Comparison of ENCODE assay signal across 19 mouse cellular contexts in the genomic region with DNA sequence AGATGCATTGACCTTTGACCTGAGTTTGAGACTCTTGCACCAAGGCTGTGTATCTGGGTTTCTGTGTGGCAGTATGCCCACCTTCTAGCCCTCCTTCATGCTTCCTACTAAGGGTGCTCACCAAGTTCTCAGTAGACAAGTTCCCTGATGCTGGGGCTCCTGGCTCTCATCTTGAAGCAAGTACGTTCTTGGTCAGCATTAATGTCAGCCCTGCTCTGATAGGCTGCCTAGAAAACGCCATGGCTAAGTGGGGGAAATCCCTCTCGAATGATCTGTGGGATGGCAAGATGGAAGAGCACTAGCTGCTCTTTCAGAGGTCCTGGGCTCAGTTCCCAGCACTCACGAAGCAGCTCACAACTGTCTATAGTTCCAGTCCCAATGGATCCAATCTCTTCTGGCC.
"Had no signal": no experiment of that assay in that cellular context is flagged by ENCODE, and none has a peak within 500 bp of the region (broad histone marks: within the 10 kb centered on the region; RNA-seq: fewer than 3 reads in every experiment).

No protein-coding gene starts in this region.

- H3K36me3 ChIP-seq: heart, embryonic 10.5 days; heart, embryonic 13.5 days; heart, embryonic 15.5 days; hindbrain, embryonic 13.5 days; hindbrain, embryonic 15.5 days; kidney, embryonic 15.5 days; limb, embryonic 13.5 days; limb, embryonic 15.5 days had no signal

- DNase-seq: gastrocnemius, postnatal 14 days; gastrocnemius, postnatal 36 days; heart, adult 18-20 months; heart, postnatal 36 days; kidney, adult 11 months; kidney, adult 9 months; layer of hippocampus, adult 9-11 months; layer of hippocampus, postnatal 36 days had no signal

- H3K4me2 ChIP-seq: heart, embryonic 13.5 days; heart, embryonic 15.5 days; hindbrain, embryonic 13.5 days; hindbrain, embryonic 15.5 days; kidney, embryonic 15.5 days; limb, embryonic 13.5 days; limb, embryonic 15.5 days had no signal

- H3K9ac ChIP-seq: heart, embryonic 13.5 days; heart, embryonic 15.5 days; hindbrain, embryonic 13.5 days; hindbrain, embryonic 15.5 days; kidney, embryonic 15.5 days; limb, embryonic 13.5 days; limb, embryonic 15.5 days had no signal

- H3K9me3 ChIP-seq: heart, embryonic 10.5 days; heart, embryonic 13.5 days; heart, embryonic 15.5 days; hindbrain, embryonic 13.5 days; hindbrain, embryonic 15.5 days; kidney, embryonic 15.5 days; limb, embryonic 13.5 days; limb, embryonic 15.5 days had no signal

- H3K27ac ChIP-seq: heart, embryonic 10.5 days; hindbrain, embryonic 13.5 days; hindbrain, embryonic 15.5 days; hindbrain, postnatal 0 days; kidney, postnatal 0 days; limb, embryonic 13.5 days; limb, embryonic 15.5 days had no signal

- ATAC-seq: hindbrain, postnatal 0 days; intestine, embryonic 16.5 days had no signal

- H3K4me3 ChIP-seq: heart, embryonic 10.5 days; heart, embryonic 13.5 days; heart, embryonic 15.5 days; hindbrain, embryonic 13.5 days; hindbrain, embryonic 15.5 days; kidney, embryonic 15.5 days; limb, embryonic 13.5 days; limb, embryonic 15.5 days had no signal

- H3K27me3 ChIP-seq: heart, embryonic 13.5 days; heart, embryonic 15.5 days; hindbrain, embryonic 13.5 days; hindbrain, embryonic 15.5 days; kidney, embryonic 15.5 days; limb, embryonic 13.5 days; limb, embryonic 15.5 days had no signal
